Mouse (Mus musculus) adrenal gland (tissue): ENCODE data around the gene Cpa4.

Experiments
- intact Hi-C: fragments of 180-260 bp; cut with DNase I; formaldehyde crosslinking; loops from one replicate; pipeline ENCODE4 v1.15.1; 2025

The Cpa4 gene

DNA sequence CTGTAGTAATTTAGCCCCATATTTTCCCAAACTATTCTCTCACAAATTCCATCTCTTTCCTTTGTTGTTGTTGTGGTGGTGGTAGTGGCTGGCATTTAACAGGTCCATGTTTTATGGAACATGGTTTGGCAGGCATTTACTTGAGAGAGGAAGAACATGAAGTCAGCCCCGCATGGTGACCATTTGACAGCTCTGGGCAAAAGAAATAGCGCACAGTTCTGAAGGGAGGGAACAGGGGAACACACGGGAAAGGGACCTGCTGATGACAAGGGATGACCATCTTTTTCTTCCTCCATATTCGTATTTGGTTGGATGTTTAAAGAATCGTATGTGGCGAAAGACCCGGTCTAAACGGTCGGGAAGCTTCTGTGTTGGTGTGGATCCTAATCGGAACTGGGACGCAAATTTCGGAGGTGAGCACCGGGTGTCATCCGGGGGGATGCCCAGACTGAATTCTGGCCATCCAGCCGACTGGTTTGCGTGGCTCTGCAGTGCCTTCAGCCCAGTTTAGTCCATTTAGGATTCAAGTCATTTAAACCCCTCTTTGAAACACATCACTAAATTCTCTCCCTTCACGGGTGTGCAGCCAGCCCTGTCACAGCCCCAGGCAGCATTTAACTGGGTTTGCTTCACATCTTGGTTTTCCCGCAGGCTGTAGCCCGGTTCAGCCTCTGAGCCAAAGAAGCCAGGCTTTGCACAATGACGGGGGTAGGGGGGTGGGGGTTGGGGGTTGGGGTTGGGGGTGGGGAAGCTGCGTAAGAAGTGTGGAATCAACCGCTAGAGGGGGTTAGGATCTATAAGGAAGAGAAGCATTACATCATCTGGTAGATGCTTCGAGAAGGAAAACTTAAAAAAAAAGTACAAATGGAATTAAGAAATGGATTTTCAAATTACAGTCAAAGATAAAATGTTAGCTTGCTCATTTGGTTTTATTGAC is 16.3 kb upstream of the Cpa4 start:
- intact Hi-C loops: no loop called here

GRCm38 (mm10) chr6:30552628-30553027 is 15.5 kb upstream of the Cpa4 start:
- intact Hi-C loops: no loop called here

DNA sequence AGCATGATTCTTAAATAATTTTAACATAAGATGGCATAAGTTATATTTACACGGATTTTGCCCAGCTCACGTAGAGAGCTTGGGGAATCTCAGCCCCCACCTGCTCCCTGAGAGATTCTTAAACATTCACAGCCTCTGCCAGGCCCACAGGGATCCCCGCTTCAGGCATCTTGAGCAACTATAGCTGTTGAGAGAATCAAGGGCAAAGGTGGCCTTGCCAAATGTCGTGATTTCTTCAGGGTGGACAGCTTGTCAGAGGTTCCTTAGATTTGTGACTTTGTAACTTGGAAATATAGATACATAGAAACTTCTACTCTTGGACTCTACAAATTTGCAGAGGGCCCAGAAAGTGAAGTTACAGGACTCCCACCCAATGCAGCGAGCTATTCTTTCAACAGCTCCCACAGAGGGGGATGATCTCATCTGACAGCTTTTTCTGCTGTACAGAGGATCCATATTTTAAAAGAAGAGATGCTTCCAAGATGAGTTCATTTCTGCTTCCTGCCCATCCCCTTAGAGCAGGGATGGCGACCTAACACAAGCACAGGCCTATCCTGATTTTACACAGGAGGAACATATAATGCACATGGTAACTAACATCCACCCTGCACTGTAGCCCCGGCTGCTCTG is 14.7 kb upstream of the Cpa4 start:
- intact Hi-C loops: no loop called here

DNA sequence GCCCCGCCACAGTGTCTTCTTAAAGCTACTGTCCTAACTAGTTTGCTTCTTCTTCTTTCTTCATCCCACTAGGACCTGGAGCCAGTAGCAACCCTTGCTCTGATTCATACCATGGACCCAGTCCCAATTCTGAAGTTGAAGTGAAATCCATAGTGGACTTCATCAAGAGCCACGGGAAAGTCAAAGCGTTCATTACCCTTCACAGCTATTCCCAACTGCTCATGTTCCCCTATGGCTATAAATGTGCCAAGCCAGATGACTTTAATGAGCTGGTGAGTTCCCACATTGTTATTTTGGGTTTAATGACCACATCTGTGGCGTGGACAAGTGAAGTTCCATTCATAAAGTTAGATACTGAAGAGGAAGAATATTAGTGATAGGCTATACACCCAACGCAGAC is 14.1 kb upstream of the Cpa4 start:
- intact Hi-C loops: no loop called here

- intact Hi-C loops: no loop called here
Measured at GRCm38 (mm10) chr6:30554621-30555170, 13.5 kb upstream of the Cpa4 start.

DNA sequence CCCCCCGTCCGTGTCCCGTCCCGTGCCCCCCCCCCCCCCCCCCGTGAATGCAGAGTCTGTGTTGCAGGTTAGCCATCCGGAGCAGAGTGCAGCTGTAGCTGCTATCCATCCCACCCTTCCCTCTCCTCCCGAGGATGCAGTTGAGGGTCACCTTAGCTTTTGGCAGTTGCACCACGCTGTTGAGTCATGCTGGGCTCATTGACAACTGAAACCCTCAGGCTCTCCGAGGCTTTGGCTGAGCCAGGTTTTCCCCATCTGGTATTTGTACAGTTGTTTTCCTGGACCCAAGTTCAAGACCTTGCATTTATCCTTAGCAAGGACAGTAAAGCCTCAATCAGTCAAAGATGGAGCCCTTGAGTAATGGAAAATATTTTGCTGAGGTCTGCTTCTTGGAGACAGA is 12.1 kb upstream of the Cpa4 start:
- intact Hi-C loops: no loop called here

DNA sequence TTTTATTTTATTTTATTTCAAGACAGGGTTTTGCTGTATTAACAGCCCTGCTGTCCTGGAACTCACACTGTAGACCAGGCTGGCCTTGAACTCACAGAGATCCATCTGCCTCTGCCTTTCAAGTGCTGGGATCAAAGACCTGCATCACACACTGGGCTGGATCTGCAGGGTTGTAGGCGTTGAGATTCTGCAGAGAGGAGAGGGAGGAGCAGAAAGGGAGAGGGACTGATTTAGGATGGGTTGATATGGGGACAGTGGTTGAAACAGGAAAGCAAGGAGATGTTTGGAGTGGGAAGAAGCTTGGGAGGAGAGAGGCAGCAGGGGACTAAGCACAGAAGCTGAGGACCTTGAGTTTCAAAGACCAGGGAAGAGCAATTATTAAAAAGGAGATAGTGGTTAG is 8.4 kb upstream of the Cpa4 start:
- intact Hi-C loops: no loop called here

GRCm38 (mm10) chr6:30562132-30562531 is 6.0 kb upstream of the Cpa4 start:
- intact Hi-C loops: no loop called here

GRCm38 (mm10) chr6:30563575-30563974 is 4.6 kb upstream of the Cpa4 start:
- intact Hi-C loops: no loop called here

- intact Hi-C loops: no loop called here
Measured at GRCm38 (mm10) chr6:30564051-30564450, 4.1 kb upstream of the Cpa4 start.

- intact Hi-C loops: no loop called here
Measured at GRCm38 (mm10) chr6:30569331-30569730, 1.2 kb downstream of the Cpa4 start.

DNA sequence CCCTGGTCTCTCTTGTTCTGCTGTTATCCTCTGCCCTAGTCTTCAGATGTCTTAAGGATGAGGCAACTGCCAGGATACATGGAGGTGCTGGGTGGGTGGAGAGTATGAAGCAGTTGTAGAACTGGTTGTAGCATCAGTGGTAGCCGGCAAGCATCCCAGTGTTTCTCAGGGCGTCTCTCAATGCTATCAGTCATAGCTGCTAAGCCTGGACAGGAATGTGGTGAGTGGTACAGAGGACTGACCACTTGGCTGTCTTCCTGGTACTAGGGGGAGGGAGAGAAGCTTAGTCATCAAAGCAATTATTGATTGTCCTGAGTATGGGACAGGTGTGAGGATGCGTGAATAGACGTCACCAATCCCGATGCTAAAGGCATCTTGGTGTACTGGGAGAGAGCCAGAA is 1.8 kb downstream of the Cpa4 start:
- intact Hi-C loops: no loop called here

GRCm38 (mm10) chr6:30572456-30573311 is 4.5 kb downstream of the Cpa4 start:
- intact Hi-C loops: no loop called here

DNA sequence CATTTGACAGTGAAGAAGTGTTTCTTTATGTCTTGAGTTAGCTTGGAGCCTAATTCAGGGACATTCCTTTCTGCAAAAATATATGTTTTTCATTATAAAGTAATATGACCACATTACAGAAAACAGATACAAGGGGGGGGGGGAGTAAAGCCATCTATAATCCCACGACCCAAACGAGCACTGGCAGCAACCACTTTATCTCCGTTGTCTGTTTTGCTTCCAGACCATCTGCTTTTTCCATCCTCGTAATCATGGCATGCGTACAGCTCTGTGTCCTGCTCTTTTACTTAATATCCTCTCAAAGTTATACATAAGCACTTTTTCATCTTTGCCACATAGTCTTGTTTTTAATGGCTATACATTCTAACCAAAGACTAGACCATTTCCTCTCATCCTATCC is 5.2 kb downstream of the Cpa4 start:
- intact Hi-C loops: no loop called here

GRCm38 (mm10) chr6:30574945-30575344 is 6.8 kb downstream of the Cpa4 start:
- intact Hi-C loops: no loop called here

- intact Hi-C loops: no loop called here
Measured at GRCm38 (mm10) chr6:30576477-30577203, 8.5 kb downstream of the Cpa4 start.

GRCm38 (mm10) chr6:30579961-30580840 is 12.0 kb downstream of the Cpa4 start:
- intact Hi-C loops: no loop called here

GRCm38 (mm10) chr6:30580841-30581176 is 12.6 kb downstream of the Cpa4 start:
- intact Hi-C loops: no loop called here

DNA sequence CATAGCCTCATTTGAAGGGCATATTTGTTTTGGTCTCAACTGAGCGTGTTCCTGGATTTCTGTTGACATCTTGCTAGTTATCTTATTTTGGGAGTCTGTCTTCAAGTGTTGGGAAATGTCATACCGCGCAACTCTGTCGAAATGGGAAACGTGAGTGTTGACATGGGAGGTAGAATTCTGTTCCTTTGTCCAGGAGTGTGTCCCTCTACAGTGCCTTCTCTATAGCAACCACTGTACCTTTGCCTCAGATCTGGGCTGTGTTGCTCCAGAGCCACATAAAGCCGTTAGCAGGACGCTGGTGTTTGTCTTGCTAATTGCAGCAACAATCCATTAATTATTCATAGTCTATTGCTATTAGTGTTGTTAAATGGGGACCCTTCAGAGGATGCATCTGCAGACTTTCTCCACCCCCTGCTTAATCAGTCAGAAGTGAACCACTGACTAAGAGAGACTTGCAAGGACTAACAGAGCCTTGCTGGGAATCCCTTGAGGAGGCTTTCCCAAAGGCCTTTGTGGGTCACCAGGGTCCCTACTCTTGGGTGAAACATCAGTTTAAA is 18.8 kb downstream of the Cpa4 start:
- intact Hi-C loops: no loop called here

GRCm38 (mm10) chr6:30589819-30590218 is 21.6 kb downstream of the Cpa4 start:
- intact Hi-C loops: no loop called here
